Mouse (Mus musculus) MEL (cell line): ENCODE measurements around the gene Lin52.
A peak's percentile ranks its signal among the peaks of the same experiment; 100 is the strongest.

ENCODE experiments used
- BHLHE40 ChIP-seq: IDR thresholded peaks from 2 replicates; pipeline ENCODE4 v1.6.1; 2012; ENCODE audit warnings: low read depth, mild to moderate bottlenecking, inconsistent platforms, low read length, improper control_type of control experiment, borderline replicate concordance
- CTCF ChIP-seq, 3 experiments: IDR thresholded peaks in 2 of 3; conservative IDR thresholded peaks in 1 of 3; 2 replicates each; pipeline ENCODE4 v1.5.1; 2011 to 2012; ENCODE audit warnings: low read length in 3 of 3, low read depth in 2 of 3, mild to moderate bottlenecking in 2 of 3, improper control_type of control experiment in 1 of 3, inconsistent platforms in 1 of 3, mixed read lengths in 1 of 3, moderate library complexity in 1 of 3; ENCODE audit not compliant: control insufficient read depth in 1 of 3, insufficient read depth in 1 of 3, poor library complexity in 1 of 3, severe bottlenecking in 1 of 3
- EP300 ChIP-seq, 2 experiments: IDR thresholded peaks; 2 replicates each; pipeline ENCODE4 v1.6.1; 2011; ENCODE audit warnings: improper control_type of control experiment in 2 of 2, low read length in 2 of 2, low read depth in 1 of 2, mild to moderate bottlenecking in 1 of 2
- MAFK ChIP-seq: IDR thresholded peaks from 2 replicates; pipeline ENCODE4 v1.6.1; 2011; ENCODE audit warnings: low read depth, mild to moderate bottlenecking, low read length, improper control_type of control experiment, borderline replicate concordance
- MXI1 ChIP-seq: IDR thresholded peaks from 2 replicates; pipeline ENCODE4 v1.6.1; 2011; ENCODE audit warnings: mild to moderate bottlenecking, low read depth, low read length, improper control_type of control experiment
- POLR2AphosphoS5 ChIP-seq: IDR thresholded peaks from 2 replicates; pipeline ENCODE4 v1.6.1; 2012; ENCODE audit warnings: low read depth, borderline replicate concordance, mild to moderate bottlenecking, inconsistent platforms, low read length, moderate library complexity, mixed read lengths
- TCF12 ChIP-seq: IDR thresholded peaks from 2 replicates; pipeline ENCODE4 v1.6.1; 2014; ENCODE audit warnings: low read depth, mild to moderate bottlenecking, inconsistent platforms, low read length, improper control_type of control experiment, moderate library complexity
- USF1 ChIP-seq: IDR thresholded peaks from 2 replicates; pipeline ENCODE4 v1.6.1; 2014; ENCODE audit warnings: low read depth, mild to moderate bottlenecking, inconsistent platforms, low read length, improper control_type of control experiment, moderate library complexity
- ZC3H11A ChIP-seq: IDR thresholded peaks from 2 replicates; pipeline ENCODE4 v1.6.1; 2012; ENCODE audit warnings: low read depth, mild to moderate bottlenecking, inconsistent platforms, low read length, improper control_type of control experiment
- ZMIZ1 ChIP-seq: IDR thresholded peaks from 2 replicates; pipeline ENCODE4 v1.6.1; 2012; ENCODE audit warnings: low read depth, mild to moderate bottlenecking, inconsistent platforms, low read length, improper control_type of control experiment, moderate library complexity

GRCm38 (mm10) chr12:84407259-84407658 lies 44.0 kb upstream of the Lin52 start:
- TF ChIP-seq POLR2AphosphoS5 (no peak), CTCF (IDR thresholded peaks at IDR 0.05 in 2 of 3, conservative IDR thresholded peaks at IDR 0.05 in 1 of 3; ENCODE audit: control insufficient read depth in 1 of 3, insufficient read depth in 1 of 3, low read depth in 2 of 3, low read length in 3 of 3, poor library complexity in 1 of 3, severe bottlenecking in 1 of 3) (peak in 2 of 3 experiments; percentile 22 to 32; a peak in 2 of 6 replicates), MAFK (no peak), ZMIZ1 (no peak), MXI1 (no peak), USF1 (no peak), EP300 (IDR thresholded peaks at IDR 0.05; ENCODE audit: low read depth in 1 of 2, low read length in 2 of 2) (no peak), ZC3H11A (no peak), BHLHE40 (no peak), TCF12 (no peak)
